Mouse (Mus musculus) brown adipose tissue, adult 24 weeks (tissue): Measurements from ENCODE around the gene Otop2. TPM values are rescaled to one million over a fixed set of nuclear protein-coding genes. Genes with fewer than 3 reads are reported as not detected.

Source experiments
- H3K27ac ChIP-seq: fragments of 200-500 bp; replicated peaks from 2 replicates; pipeline ENCODE4 v1.5.1; 2012; ENCODE audit warnings: low read depth, mild to moderate bottlenecking, low read length
- H3K4me1 ChIP-seq: fragments of 200-500 bp; 2 replicates; pipeline ENCODE4 v1.6.1; 2012; ENCODE audit warnings: low read length, mixed read lengths; ENCODE audit not compliant: control insufficient read depth, insufficient read depth, insufficient read length
- H3K4me3 ChIP-seq: fragments of 200-500 bp; 2 replicates; pipeline ENCODE4 v1.5.1; 2012; ENCODE audit warnings: low read depth, mild to moderate bottlenecking, low read length, moderate library complexity; ENCODE audit not compliant: insufficient read depth
- polyA plus RNA-seq: library from polyadenylated mRNA; stranded (reverse); fragments of >200 nt; gene quantifications from 2 replicates; pipeline ENCODE4 v1.2.4, GENCODE M21; 2012; ENCODE audit not compliant: missing spikeins, insufficient read depth, insufficient read length

Gene Otop2
- polyA plus RNA-seq, 1 experiment: not detected

- Histone ChIP-seq H3K4me3 (peak overlapping the region; percentile 65), H3K4me1 (no peaks in the 10 kb centered on the region; the same call in 1 of the 2 replicates), H3K27ac (no peak overlapping the region)
These were observed 59.9 kb downstream of the Otop2 start for GRCm38 (mm10) chr11:115366706-115367394.

GRCm38 (mm10) chr11:115367395-115367944 is 60.5 kb downstream of the Otop2 start, which contains the start of gene Hid1:
Gene Hid1, minus strand, starts transcription at chr11:115367756.
- H3K4me1 ChIP-seq: no peaks in the 10 kb centered on the region; the same call in 1 of the 2 replicates
- no peak within 1 kb of the TSS for H3K27ac ChIP-seq
- H3K4me3 ChIP-seq: peak within 1 kb of the TSS; percentile 65

GRCm38 (mm10) chr11:115370368-115370767 is 63.4 kb downstream of the Otop2 start:
- peaks cover 4% of the 10 kb centered on the region; the same call in 1 of the 2 replicates for H3K4me1 ChIP-seq
- no peak overlapping the region for H3K4me3 ChIP-seq
- H3K27ac ChIP-seq: no peak overlapping the region

GRCm38 (mm10) chr11:115371354-115371753 is 64.4 kb downstream of the Otop2 start:
- Histone ChIP-seq H3K27ac (no peak overlapping the region), H3K4me1 (0 out of 2 replicates have a peak, but pooled peaks cover 4% of the 10 kb centered on the region), H3K4me3 (no peak overlapping the region)

- Histone ChIP-seq H3K27ac (no peak overlapping the region), H3K4me1 (0 out of 2 replicates have a peak, but pooled peaks cover 4% of the 10 kb centered on the region), H3K4me3 (no peak overlapping the region)
These were observed 65.1 kb downstream of the Otop2 start for GRCm38 (mm10) chr11:115372015-115372414.

GRCm38 (mm10) chr11:115372737-115373136 is 65.8 kb downstream of the Otop2 start:
- Histone ChIP-seq H3K27ac (no peak overlapping the region), H3K4me1 (0 out of 2 replicates have a peak, but pooled peaks cover 4% of the 10 kb centered on the region), H3K4me3 (no peak overlapping the region)

GRCm38 (mm10) chr11:115373805-115374694 is 67.1 kb downstream of the Otop2 start:
- H3K4me3 ChIP-seq: peak overlapping the region; percentile 46
- H3K4me1 ChIP-seq: 0 out of 2 replicates have a peak, but pooled peaks cover 4% of the 10 kb centered on the region
- H3K27ac ChIP-seq: no peak overlapping the region

GRCm38 (mm10) chr11:115374695-115375425 is 67.9 kb downstream of the Otop2 start:
- no peak overlapping the region for H3K27ac ChIP-seq
- H3K4me3 ChIP-seq: peak overlapping the region; percentile 46; the same call in 1 of the 2 replicates
- H3K4me1 ChIP-seq: 0 out of 2 replicates have a peak, but pooled peaks cover 4% of the 10 kb centered on the region

- Histone ChIP-seq H3K27ac (no peak overlapping the region), H3K4me1 (0 out of 2 replicates have a peak, but pooled peaks cover 4% of the 10 kb centered on the region), H3K4me3 (no peak overlapping the region)
These were observed 69.8 kb downstream of the Otop2 start for GRCm38 (mm10) chr11:115376722-115377121.

- Histone ChIP-seq H3K27ac (no peak overlapping the region), H3K4me1 (0 out of 2 replicates have a peak, but pooled peaks cover 4% of the 10 kb centered on the region), H3K4me3 (no peak overlapping the region)
These were observed 70.3 kb downstream of the Otop2 start for GRCm38 (mm10) chr11:115377254-115377653.

- Histone ChIP-seq H3K4me1 (0 out of 2 replicates have a peak, but pooled peaks cover 4% of the 10 kb centered on the region), H3K4me3 (no peak overlapping the region), H3K27ac (no peak overlapping the region)
These were observed 70.9 kb downstream of the Otop2 start for GRCm38 (mm10) chr11:115377854-115378253.

- Histone ChIP-seq H3K4me1 (peaks cover 13% of the 10 kb centered on the region; the same call in 1 of the 2 replicates), H3K4me3 (peak overlapping the region; percentile 75)
These were observed 74.3 kb downstream of the Otop2 start for GRCm38 (mm10) chr11:115381276-115381675.

More at GRCm38 (mm10) chr11:115381276-115381675, 74.3 kb downstream of the Otop2 start:
- peak overlapping the region; percentile 52 for H3K27ac ChIP-seq
